Mouse (Mus musculus) megakaryocyte progenitor cell, adult 5-6 weeks (primary cell): ENCODE results near the gene Entpd2. TPM values are rescaled to one million over a fixed set of nuclear protein-coding genes. Genes with fewer than 3 reads are reported as not detected.

Experiments
- ATAC-seq: replicated peaks from 2 replicates; pipeline ENCODE4 v1.8.0; 2016; ENCODE audit warnings: mild to moderate bottlenecking, moderate TSS enrichment, inconsistent platforms; ENCODE audit not compliant: poor library complexity
- total RNA-seq, 2 experiments: library from RNA; stranded (forward) in 1 of 2; stranded (reverse) in 1 of 2; fragments of 157-497, 149-512 nt in 1 of 2; fragments of 200-1000 nt in 1 of 2; gene quantifications; 2 replicates each; pipeline versions ENCODE4 v1.2.3 to v1.2.4; 2015 to 2017

The Entpd2 gene
- total RNA-seq, 2 experiments from 2014 or later: not detected

- peak; percentile 74 for ATAC-seq
These were observed 33.0 kb downstream of the Entpd2 start, which contains the start of gene Abca2 for GRCm38 (mm10) chr2:25428442-25429236. Gene Abca2 (plus strand): TSS chr2:25428703.

- no peak for ATAC-seq
These were observed 33.9 kb downstream of the Entpd2 start for GRCm38 (mm10) chr2:25429435-25430180.

GRCm38 (mm10) chr2:25430395-25431233, 34.9 kb downstream of the Entpd2 start:
- ATAC-seq: no peak

- no peak for ATAC-seq
These were observed 35.7 kb downstream of the Entpd2 start for GRCm38 (mm10) chr2:25431308-25431855.

GRCm38 (mm10) chr2:25432326-25433098, 36.8 kb downstream of the Entpd2 start:
- peak; percentile 60 for ATAC-seq

- no peak for ATAC-seq
These were observed 37.4 kb downstream of the Entpd2 start for GRCm38 (mm10) chr2:25433101-25433500.

GRCm38 (mm10) chr2:25434292-25434691, 38.6 kb downstream of the Entpd2 start:
- no peak for ATAC-seq

- ATAC-seq: no peak
These were observed 40.7 kb downstream of the Entpd2 start for GRCm38 (mm10) chr2:25436286-25436820.

- ATAC-seq: no peak
These were observed 45.4 kb downstream of the Entpd2 start for GRCm38 (mm10) chr2:25441067-25441466.

GRCm38 (mm10) chr2:25442682-25443081, 47.0 kb downstream of the Entpd2 start:
- ATAC-seq: no peak

Other genes with a start within 250 kb of the Entpd2 start
Only the 30 nearest of the 40 such genes appear.
- gene Fam166a, start 177.1 kb upstream of the Entpd2 start, total RNA-seq (2015): not detected in 2 replicates
- not detected in 2 replicates for gene Fam166a, start 177.1 kb upstream of the Entpd2 start, total RNA-seq (2017)
- 435 and 440 TPM in 2 replicates for gene Tubb4b, start 171.2 kb upstream of the Entpd2 start, total RNA-seq (2015)
- 571 and 580 TPM in 2 replicates for gene Tubb4b, start 171.2 kb upstream of the Entpd2 start, total RNA-seq (2017)
- gene Slc34a3, start 161.5 kb upstream of the Entpd2 start, total RNA-seq (2015): not detected in 2 replicates
- not detected in 2 replicates for gene Slc34a3, start 161.5 kb upstream of the Entpd2 start, total RNA-seq (2017)
- not detected in 2 replicates for gene Rnf224, start 159.1 kb upstream of the Entpd2 start, total RNA-seq (2015)
- gene Rnf224, start 159.1 kb upstream of the Entpd2 start, total RNA-seq (2017): 0.25 TPM in 1 of 2 replicates, not detected in the other
- 0.69 TPM in 1 of 2 replicates, not detected in the other for gene Rnf208, start 153.6 kb upstream of the Entpd2 start, total RNA-seq (2015)
- 0.29 TPM in 1 of 2 replicates, not detected in the other for gene Rnf208, start 153.6 kb upstream of the Entpd2 start, total RNA-seq (2017)
- not detected in 2 replicates for gene Cysrt1, start 153.4 kb upstream of the Entpd2 start, total RNA-seq (2015)
- gene Cysrt1, start 153.4 kb upstream of the Entpd2 start, total RNA-seq (2017): not detected in 2 replicates
- 3.9 and 5.0 TPM in 2 replicates for gene AL732309.1, start 149.0 kb upstream of the Entpd2 start, total RNA-seq (2015)
- 3.2 and 3.8 TPM in 2 replicates for gene AL732309.1, start 149.0 kb upstream of the Entpd2 start, total RNA-seq (2017)
- 11.4 and 12.8 TPM in 2 replicates for gene Tmem203, start 140.4 kb upstream of the Entpd2 start, total RNA-seq (2015)
- gene Tmem203, start 140.4 kb upstream of the Entpd2 start, total RNA-seq (2017): 9.6 and 9.8 TPM in 2 replicates
- gene Tprn, start 133.3 kb upstream of the Entpd2 start, total RNA-seq (2015): 7.9 and 13.3 TPM in 2 replicates
- 7.6 and 9.2 TPM in 2 replicates for gene Tprn, start 133.3 kb upstream of the Entpd2 start, total RNA-seq (2017)
- gene Ssna1, start 123.4 kb upstream of the Entpd2 start, total RNA-seq (2015): 136 and 148 TPM in 2 replicates
- 71.3 and 92.7 TPM in 2 replicates for gene Ssna1, start 123.4 kb upstream of the Entpd2 start, total RNA-seq (2017)
- gene Anapc2, start 123.4 kb upstream of the Entpd2 start, total RNA-seq (2015): 28.3 and 34.4 TPM in 2 replicates
- gene Anapc2, start 123.4 kb upstream of the Entpd2 start, total RNA-seq (2017): 36.5 and 42.4 TPM in 2 replicates
- gene Tmem210, start 107.7 kb upstream of the Entpd2 start, total RNA-seq (2015): not detected in 2 replicates
- not detected in 2 replicates for gene Tmem210, start 107.7 kb upstream of the Entpd2 start, total RNA-seq (2017)
- not detected in 2 replicates for gene Lrrc26, start 106.0 kb upstream of the Entpd2 start, total RNA-seq (2015)
- gene Lrrc26, start 106.0 kb upstream of the Entpd2 start, total RNA-seq (2017): not detected in 2 replicates
- not detected in 2 replicates for gene Grin1, start 76.7 kb upstream of the Entpd2 start, total RNA-seq (2015)
- gene Grin1, start 76.7 kb upstream of the Entpd2 start, total RNA-seq (2017): not detected in 2 replicates
- 19.1 and 23.4 TPM in 2 replicates for gene Man1b1, start 63.5 kb upstream of the Entpd2 start, total RNA-seq (2015)
- gene Man1b1, start 63.5 kb upstream of the Entpd2 start, total RNA-seq (2017): 42.5 and 52.1 TPM in 2 replicates
- gene Dpp7, start 39.5 kb upstream of the Entpd2 start, total RNA-seq (2015): 15.8 and 16.3 TPM in 2 replicates
- gene Dpp7, start 39.5 kb upstream of the Entpd2 start, total RNA-seq (2017): 19.1 and 32.9 TPM in 2 replicates
- 42.2 and 60.4 TPM in 2 replicates for gene Uap1l1, start 30.2 kb upstream of the Entpd2 start, total RNA-seq (2015)
- 13.6 and 14.5 TPM in 2 replicates for gene Uap1l1, start 30.2 kb upstream of the Entpd2 start, total RNA-seq (2017)
- 6.0 and 10.8 TPM in 2 replicates for gene Sapcd2, start 23.6 kb upstream of the Entpd2 start, total RNA-seq (2015)
- gene Sapcd2, start 23.6 kb upstream of the Entpd2 start, total RNA-seq (2017): 5.8 and 6.7 TPM in 2 replicates
- gene Npdc1, start 3.5 kb downstream of the Entpd2 start, total RNA-seq (2015): 1.5 TPM in 1 of 2 replicates, not detected in the other
- gene Npdc1, start 3.5 kb downstream of the Entpd2 start, total RNA-seq (2017): 0.27 TPM in 1 of 2 replicates, not detected in the other
- 11.1 and 12.5 TPM in 2 replicates for gene Fut7, start 27.4 kb downstream of the Entpd2 start, total RNA-seq (2015)
- gene Fut7, start 27.4 kb downstream of the Entpd2 start, total RNA-seq (2017): 21.4 and 24.2 TPM in 2 replicates
- 66.7 and 70.5 TPM in 2 replicates for gene Abca2, start 32.8 kb downstream of the Entpd2 start, total RNA-seq (2015)
- gene Abca2, start 32.8 kb downstream of the Entpd2 start, total RNA-seq (2017): 26.9 and 29.5 TPM in 2 replicates
- gene Clic3, start 61.0 kb downstream of the Entpd2 start, total RNA-seq (2015): not detected in 2 replicates
- gene Clic3, start 61.0 kb downstream of the Entpd2 start, total RNA-seq (2017): 0.27 TPM in 1 of 2 replicates, not detected in the other
- gene Paxx, start 65.2 kb downstream of the Entpd2 start, total RNA-seq (2015): 32.8 and 40.9 TPM in 2 replicates
- 15.3 and 21.3 TPM in 2 replicates for gene Paxx, start 65.2 kb downstream of the Entpd2 start, total RNA-seq (2017)
- gene Ptgds, start 74.2 kb downstream of the Entpd2 start, total RNA-seq (2015): 0.42 TPM in 1 of 2 replicates, not detected in the other
- gene Ptgds, start 74.2 kb downstream of the Entpd2 start, total RNA-seq (2017): not detected in 2 replicates
- 0.27 TPM in 1 of 2 replicates, not detected in the other for gene Lcn12, start 98.0 kb downstream of the Entpd2 start, total RNA-seq (2015)
- gene Lcn12, start 98.0 kb downstream of the Entpd2 start, total RNA-seq (2017): not detected in 2 replicates
- 27.1 and 27.6 TPM in 2 replicates for gene Fbxw5, start 104.9 kb downstream of the Entpd2 start, total RNA-seq (2015)
- 25.1 and 27.4 TPM in 2 replicates for gene Fbxw5, start 104.9 kb downstream of the Entpd2 start, total RNA-seq (2017)
- gene C8g, start 105.8 kb downstream of the Entpd2 start, total RNA-seq (2015): 2.6 and 5.6 TPM in 2 replicates
- gene C8g, start 105.8 kb downstream of the Entpd2 start, total RNA-seq (2017): 0.81 and 3.8 TPM in 2 replicates
- gene Traf2, start 151.1 kb downstream of the Entpd2 start, total RNA-seq (2015): 9.7 and 10.8 TPM in 2 replicates
- gene Traf2, start 151.1 kb downstream of the Entpd2 start, total RNA-seq (2017): 13.7 and 14.2 TPM in 2 replicates
- gene Edf1, start 162.0 kb downstream of the Entpd2 start, total RNA-seq (2015): 141 and 144 TPM in 2 replicates
- gene Edf1, start 162.0 kb downstream of the Entpd2 start, total RNA-seq (2017): 95.5 and 128 TPM in 2 replicates
- 0.42 and 0.86 TPM in 2 replicates for gene Mamdc4, start 179.0 kb downstream of the Entpd2 start, total RNA-seq (2015)
- 0.12 and 9.3 TPM in 2 replicates for gene Mamdc4, start 179.0 kb downstream of the Entpd2 start, total RNA-seq (2017)